Mouse (Mus musculus): Measurements from ENCODE around the gene Mapkbp1.

The Mapkbp1 gene

GRCm38 (mm10) chr2:120011462-120012200 is 39.1 kb downstream of the Mapkbp1 start:
- peak; percentile 71 for DNase-seq

GRCm38 (mm10) chr2:120012924-120013323 is 40.4 kb downstream of the Mapkbp1 start:
- DNase-seq: no peak

GRCm38 (mm10) chr2:120013831-120014486 is 41.5 kb downstream of the Mapkbp1 start:
- no peak for DNase-seq

- no peak for DNase-seq
These were observed 43.4 kb downstream of the Mapkbp1 start for GRCm38 (mm10) chr2:120015882-120016281.

DNA sequence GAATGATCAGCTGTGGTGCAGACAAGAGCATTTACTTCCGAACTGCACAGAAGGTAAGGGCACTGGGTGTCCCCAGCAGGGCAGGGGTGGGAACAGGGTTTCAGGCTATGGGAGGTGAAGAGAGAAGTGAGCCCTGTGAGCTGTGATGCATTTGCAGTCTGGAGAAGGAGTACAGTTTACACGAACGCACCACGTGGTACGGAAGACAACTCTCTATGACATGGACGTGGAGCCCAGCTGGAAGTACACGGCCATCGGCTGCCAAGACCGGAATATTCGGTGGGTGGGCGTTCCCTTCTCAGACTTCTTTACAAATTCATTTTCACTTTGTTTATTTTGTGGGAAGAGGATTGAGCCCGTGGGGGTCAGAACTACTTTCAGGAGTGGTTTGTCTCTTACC is 45.1 kb downstream of the Mapkbp1 start:
- no peak for DNase-seq

DNA sequence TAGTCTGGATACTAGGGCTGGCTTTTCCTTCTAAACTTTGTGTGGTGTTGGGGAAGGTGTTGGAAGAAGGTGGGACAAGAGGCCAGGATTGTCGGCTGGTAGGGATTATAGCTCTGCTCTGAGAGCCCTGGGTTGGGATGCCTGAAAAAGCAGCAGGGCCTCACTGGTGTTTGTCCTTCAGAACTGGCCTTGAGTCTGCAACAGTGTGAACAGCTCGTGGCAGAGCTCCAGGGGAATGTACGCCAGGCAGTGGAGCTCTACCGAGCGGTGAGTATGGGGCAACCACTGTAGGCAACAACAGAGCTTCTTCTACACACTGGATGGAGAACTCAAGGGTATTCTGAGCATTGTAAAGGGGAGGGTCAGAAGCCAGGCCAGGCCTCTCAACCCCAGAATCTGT is 51.8 kb downstream of the Mapkbp1 start:
- no peak for DNase-seq

GRCm38 (mm10) chr2:120026984-120027949 is 54.8 kb downstream of the Mapkbp1 start, which contains the start of the genes Jmjd7 and Gm28042:
TSS of gene Jmjd7 (plus strand) at chr2:120027483.
TSS of gene Gm28042 (plus strand) at chr2:120027493.
- peak; percentile 98 for DNase-seq

GRCm38 (mm10) chr2:120027950-120028331 is 55.4 kb downstream of the Mapkbp1 start:
- no peak for DNase-seq

DNA sequence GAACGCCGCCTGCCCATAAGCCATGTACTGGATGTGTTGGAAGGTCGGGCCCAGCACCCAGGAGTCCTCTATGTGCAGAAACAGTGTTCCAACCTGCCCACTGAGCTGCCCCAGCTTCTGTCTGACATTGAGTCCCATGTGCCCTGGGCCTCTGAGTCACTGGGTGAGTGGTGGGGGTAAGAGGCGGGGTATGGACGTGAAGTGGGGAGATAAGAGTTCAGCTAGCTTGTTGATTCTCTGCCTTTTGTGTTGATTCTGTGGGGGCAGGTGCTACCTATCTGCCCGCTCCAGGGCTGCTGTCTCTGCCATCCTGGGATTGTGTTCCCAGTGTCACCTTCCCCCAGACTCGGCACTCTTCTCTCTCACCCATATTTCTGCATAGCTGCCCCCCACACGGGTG is 57.9 kb downstream of the Mapkbp1 start:
- DNase-seq: no peak

- DNase-seq: no peak
These were observed 60.4 kb downstream of the Mapkbp1 start, which contains the start of gene Pla2g4b for GRCm38 (mm10) chr2:120032726-120033467. TSS of gene Pla2g4b (plus strand) at chr2:120033417.

DNA sequence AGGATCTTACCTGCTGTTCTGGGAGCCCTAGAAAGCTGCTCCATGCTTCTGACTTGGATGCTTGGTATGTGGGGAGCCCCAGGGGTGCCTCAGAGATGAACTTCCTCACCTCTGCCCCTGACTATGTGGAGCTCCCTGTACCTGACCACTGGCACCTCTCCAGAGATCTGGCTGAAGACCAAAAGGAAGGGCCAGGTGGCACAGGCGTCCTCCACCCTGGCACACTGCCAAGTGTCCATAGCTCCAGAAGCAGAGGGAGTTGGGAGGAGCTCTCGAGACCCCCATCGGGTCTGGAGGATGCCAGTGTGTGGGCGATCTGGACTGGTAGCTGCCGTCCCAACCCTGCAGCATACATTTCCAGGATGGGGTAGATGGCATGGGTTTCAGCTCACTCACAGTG is 61.2 kb downstream of the Mapkbp1 start:
- no peak for DNase-seq

DNA sequence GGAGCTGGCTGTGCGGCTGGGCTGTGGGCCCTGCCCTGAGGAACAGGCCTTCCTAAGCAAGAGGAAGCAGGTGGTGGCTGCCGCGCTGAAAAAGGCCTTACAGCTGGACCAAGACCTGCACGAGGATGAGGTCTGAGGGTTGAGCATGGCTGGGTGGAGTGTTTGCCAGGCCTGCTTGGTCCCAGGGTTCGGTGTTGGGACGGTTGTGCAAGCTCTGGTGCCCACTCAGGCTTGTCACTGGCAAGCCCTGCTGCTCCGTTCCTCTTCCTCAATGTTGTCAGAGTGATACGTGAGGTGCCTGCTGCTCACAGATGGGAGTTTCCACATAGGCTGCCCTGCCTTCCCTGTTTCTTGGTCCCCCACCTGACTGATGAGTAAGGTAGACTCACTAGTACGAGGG is 65.2 kb downstream of the Mapkbp1 start:
- DNase-seq: no peak

- DNase-seq: no peak
These were observed 68.5 kb downstream of the Mapkbp1 start for GRCm38 (mm10) chr2:120040991-120041390.

GRCm38 (mm10) chr2:120044101-120044603 is 71.7 kb downstream of the Mapkbp1 start:
- no peak for DNase-seq

DNA sequence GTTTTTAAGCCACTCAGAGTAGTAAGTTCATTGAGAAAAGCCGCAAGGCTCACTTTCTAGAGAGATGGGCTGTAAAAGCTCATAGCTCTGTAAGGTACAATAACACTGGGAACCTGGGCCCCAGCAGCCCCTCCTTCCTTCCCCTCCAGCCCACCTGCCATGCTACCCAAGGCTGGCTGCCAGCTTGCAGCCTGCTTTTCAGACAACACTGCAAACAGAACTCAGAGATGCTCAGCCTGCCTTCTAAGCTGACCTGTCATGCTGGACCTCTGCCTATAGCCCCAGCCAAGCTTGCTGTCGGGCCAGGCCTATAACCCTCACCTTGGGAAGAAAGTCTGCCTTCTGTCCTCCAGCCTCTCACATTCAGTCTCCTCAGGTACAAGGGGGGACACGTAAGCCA is 72.2 kb downstream of the Mapkbp1 start:
- no peak for DNase-seq

DNA sequence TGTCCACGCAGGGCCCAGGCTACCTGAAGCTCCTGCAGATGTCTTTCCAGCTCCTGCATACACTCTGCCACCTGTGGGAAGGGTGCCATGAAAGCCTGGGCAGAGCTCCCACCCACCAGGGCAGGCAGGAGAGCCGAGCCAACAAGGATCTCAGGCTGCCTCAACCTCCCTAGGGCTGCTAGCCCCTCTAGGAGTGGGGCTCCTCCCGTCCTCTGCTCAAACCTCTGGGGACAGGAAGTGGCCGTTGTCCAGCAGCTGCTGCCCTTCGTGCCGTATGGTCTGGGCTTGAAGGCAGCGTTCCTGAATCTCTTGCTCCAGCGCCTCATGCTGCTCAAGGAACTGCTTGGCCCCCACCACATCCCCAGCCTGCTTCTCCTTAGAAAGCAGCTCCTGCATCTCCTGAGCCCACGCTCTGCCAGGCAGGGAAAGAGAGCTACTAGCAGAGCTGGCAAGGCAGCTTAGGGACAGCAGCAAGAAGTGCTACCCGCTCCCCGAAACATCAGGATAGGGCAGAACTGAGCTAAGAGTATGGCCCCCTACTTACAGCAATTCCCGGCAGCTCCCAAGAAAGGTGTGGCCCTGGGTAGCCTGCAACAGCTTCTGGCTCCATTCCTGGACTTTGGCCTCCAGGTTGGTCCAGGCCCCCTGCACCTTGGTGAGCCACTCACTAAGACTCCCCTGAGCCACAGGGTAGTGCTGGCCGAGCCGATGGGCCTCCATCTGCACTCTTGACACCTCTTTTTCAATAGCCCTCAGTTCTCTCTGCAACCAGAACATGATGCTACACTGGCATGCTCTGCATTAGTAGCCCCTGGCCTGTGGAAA is 74.2 kb downstream of the Mapkbp1 start:
- no peak for DNase-seq

DNA sequence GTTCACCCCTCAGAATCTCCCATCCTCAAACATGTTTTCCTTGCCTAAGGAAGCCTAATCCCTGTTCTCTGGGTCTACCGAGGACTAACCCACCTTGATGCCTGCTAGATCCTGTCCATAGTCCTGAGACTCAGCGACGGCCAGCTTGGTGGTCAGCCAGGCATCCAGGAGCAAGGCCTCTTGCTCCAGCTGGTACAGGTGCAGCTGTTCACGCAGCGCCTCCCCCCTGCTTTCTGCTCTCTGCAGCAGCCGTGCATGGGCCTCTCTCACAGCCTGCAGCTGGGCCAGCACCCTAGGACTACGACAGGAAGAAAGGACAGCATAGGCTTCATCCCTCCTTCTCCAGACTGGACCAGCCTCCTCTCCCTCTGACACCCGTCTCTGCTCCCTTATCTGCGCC is 75.7 kb downstream of the Mapkbp1 start:
- DNase-seq: no peak

GRCm38 (mm10) chr2:120049632-120050274 is 77.3 kb downstream of the Mapkbp1 start:
- peak; percentile 50 for DNase-seq

DNA sequence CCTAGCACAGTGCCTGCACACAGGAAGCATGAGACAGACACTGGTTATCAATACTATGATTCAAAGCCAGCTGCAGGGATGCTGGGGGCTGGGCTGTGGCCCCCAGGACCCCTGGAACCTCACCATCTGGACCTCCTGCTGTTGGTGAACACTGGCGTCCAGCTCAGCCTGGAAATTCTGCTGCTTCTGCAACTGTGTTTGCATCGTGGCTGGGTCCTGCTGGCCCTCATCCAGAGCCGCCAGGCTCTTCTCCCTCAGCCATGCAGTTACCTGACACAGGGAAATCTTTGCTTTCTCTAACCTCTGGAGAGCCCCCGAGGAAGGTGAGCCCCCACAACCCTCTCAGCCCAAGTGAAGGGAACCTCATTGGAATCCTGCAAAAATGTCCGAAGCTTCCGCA is 78.9 kb downstream of the Mapkbp1 start:
- no peak for DNase-seq

DNA sequence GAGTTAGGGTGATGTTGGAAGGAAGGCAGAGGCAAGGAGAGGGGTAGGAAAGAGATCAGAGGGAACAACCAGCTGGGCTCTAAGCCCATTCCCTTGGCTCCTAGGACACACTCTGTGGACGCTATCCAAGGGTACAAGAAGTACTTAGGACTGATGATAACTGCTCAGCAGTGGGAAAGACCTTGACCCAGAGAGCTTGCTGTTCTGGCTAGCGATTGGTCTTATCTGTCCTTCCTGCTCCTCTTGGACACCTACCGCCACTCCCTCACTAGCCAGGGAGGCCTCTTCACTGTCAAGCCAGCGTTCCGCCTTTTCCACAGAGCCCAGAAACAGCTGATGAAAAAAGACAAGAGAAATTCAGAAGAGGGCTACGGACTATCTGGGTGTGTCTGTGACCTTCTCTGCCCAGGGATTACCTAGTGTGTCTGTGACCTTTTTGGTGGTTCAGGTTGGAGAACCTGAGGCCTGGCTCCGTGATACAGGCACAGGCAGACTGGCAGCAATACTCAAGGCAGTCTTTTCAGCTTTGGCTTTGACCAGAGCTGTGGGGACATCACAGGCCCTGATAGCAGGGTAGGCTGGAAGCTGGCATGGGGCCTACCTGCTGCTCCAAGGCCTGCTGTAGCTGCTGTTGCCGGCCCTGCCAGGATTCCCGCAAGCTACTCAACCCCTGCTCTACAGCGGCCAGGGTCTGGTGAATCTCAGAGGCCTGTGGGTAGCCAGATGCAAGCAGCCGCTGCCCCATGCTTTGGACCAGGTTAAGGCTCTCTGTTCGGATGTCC is 82.5 kb downstream of the Mapkbp1 start:
- DNase-seq: no peak
